Mouse (Mus musculus): Measurements from ENCODE around the gene Nmt2.

Gene Nmt2

GRCm38 (mm10) chr2:3283602-3284472, at the start of gene Nmt2:
Nmt2 (plus strand) TSS chr2:3284212.
- DNase-seq (ENCODE audit: low read depth, low spot score), result peak; percentile 100

GRCm38 (mm10) chr2:3239255-3239654, 44.8 kb upstream of the Nmt2 start:
- no peak for DNase-seq (ENCODE audit: low read depth, low spot score)

GRCm38 (mm10) chr2:3244251-3244650, 39.8 kb upstream of the Nmt2 start:
- no peak for DNase-seq (ENCODE audit: low read depth, low spot score)

GRCm38 (mm10) chr2:3251309-3251708, 32.7 kb upstream of the Nmt2 start:
- no peak for DNase-seq (ENCODE audit: low read depth, low spot score)

GRCm38 (mm10) chr2:3266466-3266865, 17.5 kb upstream of the Nmt2 start:
- DNase-seq (ENCODE audit: low read depth, low spot score), result no peak

- no peak for DNase-seq (ENCODE audit: low read depth, low spot score)
These were observed 16.1 kb upstream of the Nmt2 start for GRCm38 (mm10) chr2:3267879-3268278.

- no peak for DNase-seq (ENCODE audit: low read depth, low spot score)
These were observed 10.7 kb upstream of the Nmt2 start for GRCm38 (mm10) chr2:3273349-3273748.

GRCm38 (mm10) chr2:3276106-3276505, 7.9 kb upstream of the Nmt2 start:
- no peak for DNase-seq (ENCODE audit: low read depth, low spot score)

GRCm38 (mm10) chr2:3277502-3277901, 6.5 kb upstream of the Nmt2 start:
- no peak for DNase-seq (ENCODE audit: low read depth, low spot score)

- DNase-seq (ENCODE audit: low read depth, low spot score), result peak; percentile 67
These were observed 2.7 kb upstream of the Nmt2 start for GRCm38 (mm10) chr2:3281311-3281710.

GRCm38 (mm10) chr2:3282866-3283601, 978 bp upstream of the Nmt2 start:
- DNase-seq (ENCODE audit: low read depth, low spot score), result no peak

- peak; percentile 32 for DNase-seq (ENCODE audit: low read depth, low spot score)
These were observed 615 bp downstream of the Nmt2 start for GRCm38 (mm10) chr2:3284473-3285180.

GRCm38 (mm10) chr2:3285181-3285530, 1.1 kb downstream of the Nmt2 start:
- no peak for DNase-seq (ENCODE audit: low read depth, low spot score)

- DNase-seq (ENCODE audit: low read depth, low spot score), result no peak
These were observed 1.7 kb downstream of the Nmt2 start for GRCm38 (mm10) chr2:3285709-3286108.

- DNase-seq (ENCODE audit: low read depth, low spot score), result no peak
These were observed 2.2 kb downstream of the Nmt2 start for GRCm38 (mm10) chr2:3286243-3286642.

GRCm38 (mm10) chr2:3289581-3289980, 5.6 kb downstream of the Nmt2 start:
- DNase-seq (ENCODE audit: low read depth, low spot score), result no peak

- DNase-seq (ENCODE audit: low read depth, low spot score), result no peak
These were observed 8.2 kb downstream of the Nmt2 start for GRCm38 (mm10) chr2:3292170-3292569.

GRCm38 (mm10) chr2:3295826-3296225, 11.8 kb downstream of the Nmt2 start:
- no peak for DNase-seq (ENCODE audit: low read depth, low spot score)

GRCm38 (mm10) chr2:3305426-3306025, 21.5 kb downstream of the Nmt2 start:
- no peak for DNase-seq (ENCODE audit: low read depth, low spot score)

- DNase-seq (ENCODE audit: low read depth, low spot score), result peak; percentile 36
These were observed 39.1 kb downstream of the Nmt2 start for GRCm38 (mm10) chr2:3323132-3323531.

GRCm38 (mm10) chr2:3324381-3325130, 40.5 kb downstream of the Nmt2 start:
- DNase-seq (ENCODE audit: low read depth, low spot score), result no peak

Measured in skeletal muscle tissue, adult 2 months (tissue).